Mouse (Mus musculus): ENCODE results near the gene Dst. TPM values are rescaled to one million over a fixed set of nuclear protein-coding genes. Genes with fewer than 3 reads are reported as not detected.

Gene Dst
- polyA plus RNA-seq, 2 experiments, result 4.3 to 5.0 TPM

- ATAC-seq (ENCODE audit: insufficient read depth) (no peak), DNase-seq (ENCODE audit: low read depth in 3 of 3, low spot score in 3 of 3) (no peak)
- H3K9ac ChIP-seq (replicated peaks), result no peak overlapping the region
- no peaks in the 10 kb centered on the region; the same call in 1 of the 2 replicates for H3K36me3 ChIP-seq (replicated peaks; ENCODE audit: control insufficient read depth, insufficient read depth, low read depth)
- H3K9me3 ChIP-seq (ENCODE audit: control insufficient read depth, low read length), result no peaks in the 10 kb centered on the region
- H3K4me2 ChIP-seq (ENCODE audit: low read depth), result no peak overlapping the region
- H3K4me1 ChIP-seq (replicated peaks; ENCODE audit: control insufficient read depth in 2 of 2, insufficient read depth in 2 of 2, low read length in 1 of 2), result no peaks in the 10 kb centered on the region
- no peak overlapping the region for H3K27ac ChIP-seq
- no peaks in the 10 kb centered on the region for H3K27me3 ChIP-seq (ENCODE audit: control insufficient read depth, insufficient read depth, low read length)
- WGBS (ENCODE audit: insufficient replicate concordance), result 66% methylated on average over 19 of the region's 19 CpGs
- H3K4me3 ChIP-seq (ENCODE audit: insufficient read depth in 1 of 2, low read depth in 2 of 2, low read length in 2 of 2), result no peak overlapping the region
- TF ChIP-seq CTCF (IDR thresholded peaks at IDR 0.05; ENCODE audit: low read depth), result no peak
- no peak for TF ChIP-seq EP300 (IDR thresholded peaks at IDR 0.05; ENCODE audit: low read depth)
Observed at GRCm38 (mm10) chr1:34167151-34168057, 259.4 kb downstream of the Dst start.

GRCm38 (mm10) chr1:34169086-34169485, 261.1 kb downstream of the Dst start:
- Histone ChIP-seq H3K27me3 (ENCODE audit: control insufficient read depth, insufficient read depth, low read length) (no peaks in the 10 kb centered on the region), H3K9me3 (ENCODE audit: control insufficient read depth, low read length) (no peaks in the 10 kb centered on the region), H3K4me1 (replicated peaks; ENCODE audit: control insufficient read depth in 2 of 2, insufficient read depth in 2 of 2, low read length in 1 of 2) (no peaks in the 10 kb centered on the region), H3K4me2 (ENCODE audit: low read depth) (no peak overlapping the region), H3K27ac (no peak overlapping the region), H3K36me3 (replicated peaks; ENCODE audit: control insufficient read depth, insufficient read depth, low read depth) (no peaks in the 10 kb centered on the region; the same call in 1 of the 2 replicates), H3K4me3 (ENCODE audit: insufficient read depth in 1 of 2, low read depth in 2 of 2, low read length in 2 of 2) (no peak overlapping the region), H3K9ac (replicated peaks) (no peak overlapping the region)
- TF ChIP-seq EP300 (IDR thresholded peaks at IDR 0.05; ENCODE audit: low read depth) (no peak), CTCF (IDR thresholded peaks at IDR 0.05; ENCODE audit: low read depth) (no peak)
- WGBS (ENCODE audit: insufficient replicate concordance), result 79% methylated on average over 12 of the region's 12 CpGs
- no peak for ATAC-seq (ENCODE audit: insufficient read depth)
- DNase-seq (ENCODE audit: low read depth in 3 of 3, low spot score in 3 of 3), result no peak

DNA sequence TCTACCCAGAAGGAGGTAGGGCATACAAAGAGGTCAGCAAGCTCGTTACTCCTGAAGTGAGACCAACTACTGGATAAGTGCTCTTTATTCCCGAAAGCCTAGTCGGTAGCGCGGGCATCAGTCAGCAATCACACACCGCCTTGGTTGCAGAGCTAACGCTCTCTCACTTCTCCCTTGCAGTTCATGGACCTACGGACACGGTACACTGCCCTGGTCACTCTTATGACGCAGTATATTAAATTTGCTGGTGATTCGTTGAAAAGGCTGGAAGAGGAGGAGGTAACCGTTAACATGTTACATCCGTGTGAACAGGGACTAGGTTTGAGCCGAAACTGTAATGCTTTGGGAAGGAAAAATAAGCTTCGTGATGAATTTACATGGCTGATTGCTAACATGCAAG, 266.5 kb downstream of the Dst start:
- H3K27ac ChIP-seq, result no peak overlapping the region
- H3K4me2 ChIP-seq (ENCODE audit: low read depth), result no peak overlapping the region
- no peaks in the 10 kb centered on the region for H3K27me3 ChIP-seq (ENCODE audit: control insufficient read depth, insufficient read depth, low read length)
- H3K9ac ChIP-seq (replicated peaks), result no peak overlapping the region
- 80% methylated on average over 15 of the region's 15 CpGs for WGBS (ENCODE audit: insufficient replicate concordance)
- H3K4me1 ChIP-seq (replicated peaks; ENCODE audit: control insufficient read depth in 2 of 2, insufficient read depth in 2 of 2, low read length in 1 of 2), result no peaks in the 10 kb centered on the region
- no peaks in the 10 kb centered on the region; the same call in 1 of the 2 replicates for H3K36me3 ChIP-seq (replicated peaks; ENCODE audit: control insufficient read depth, insufficient read depth, low read depth)
- DNase-seq (ENCODE audit: low read depth in 3 of 3, low spot score in 3 of 3) (no peak), ATAC-seq (ENCODE audit: insufficient read depth) (no peak)
- TF ChIP-seq CTCF (IDR thresholded peaks at IDR 0.05; ENCODE audit: low read depth) (no peak), EP300 (IDR thresholded peaks at IDR 0.05; ENCODE audit: low read depth) (no peak)
- H3K4me3 ChIP-seq (ENCODE audit: insufficient read depth in 1 of 2, low read depth in 2 of 2, low read length in 2 of 2), result no peak overlapping the region
- no peaks in the 10 kb centered on the region for H3K9me3 ChIP-seq (ENCODE audit: control insufficient read depth, low read length)

DNA sequence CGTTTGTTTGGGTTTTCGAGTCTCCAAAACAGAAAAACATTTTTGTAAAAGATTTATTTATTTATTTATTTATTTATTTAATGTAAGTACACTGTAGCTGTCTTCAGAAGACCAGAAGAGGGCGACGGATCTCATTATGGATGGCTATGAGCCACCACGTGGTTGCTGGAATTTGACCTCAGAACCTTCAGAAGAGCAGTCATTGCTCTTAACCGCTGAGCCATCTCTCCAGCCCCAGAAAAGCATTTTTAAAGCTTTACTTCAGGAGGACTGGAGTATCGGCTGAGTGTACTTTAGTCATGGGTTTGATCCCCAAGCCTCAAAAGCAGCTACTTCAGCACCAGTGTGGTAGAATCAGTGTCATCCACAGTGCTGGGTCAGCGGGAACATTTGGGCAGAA, 266.9 kb downstream of the Dst start:
- 70% methylated on average over 8 of the region's 8 CpGs for WGBS (ENCODE audit: insufficient replicate concordance)
- DNase-seq (ENCODE audit: low read depth in 3 of 3, low spot score in 3 of 3), result no peak
- Histone ChIP-seq H3K27ac (no peak overlapping the region), H3K27me3 (ENCODE audit: control insufficient read depth, insufficient read depth, low read length) (no peaks in the 10 kb centered on the region), H3K9ac (replicated peaks) (no peak overlapping the region), H3K4me1 (replicated peaks; ENCODE audit: control insufficient read depth in 2 of 2, insufficient read depth in 2 of 2, low read length in 1 of 2) (no peaks in the 10 kb centered on the region), H3K4me2 (ENCODE audit: low read depth) (no peak overlapping the region), H3K4me3 (ENCODE audit: insufficient read depth in 1 of 2, low read depth in 2 of 2, low read length in 2 of 2) (no peak overlapping the region), H3K36me3 (replicated peaks; ENCODE audit: control insufficient read depth, insufficient read depth, low read depth) (no peaks in the 10 kb centered on the region; the same call in 1 of the 2 replicates), H3K9me3 (ENCODE audit: control insufficient read depth, low read length) (no peaks in the 10 kb centered on the region)
- ATAC-seq (ENCODE audit: insufficient read depth), result no peak
- TF ChIP-seq CTCF (IDR thresholded peaks at IDR 0.05; ENCODE audit: low read depth) (no peak), EP300 (IDR thresholded peaks at IDR 0.05; ENCODE audit: low read depth) (no peak)

GRCm38 (mm10) chr1:34178022-34178727, 270.1 kb downstream of the Dst start:
- no peak for DNase-seq (ENCODE audit: low read depth in 3 of 3, low spot score in 3 of 3)

More at GRCm38 (mm10) chr1:34178022-34178727, 270.1 kb downstream of the Dst start:
- TF ChIP-seq EP300 (IDR thresholded peaks at IDR 0.05; ENCODE audit: low read depth), result no peak
- no peak for TF ChIP-seq CTCF (IDR thresholded peaks at IDR 0.05; ENCODE audit: low read depth)
- Histone ChIP-seq H3K36me3 (replicated peaks; ENCODE audit: control insufficient read depth, insufficient read depth, low read depth) (no peaks in the 10 kb centered on the region), H3K27me3 (ENCODE audit: control insufficient read depth, insufficient read depth, low read length) (no peaks in the 10 kb centered on the region), H3K9me3 (ENCODE audit: control insufficient read depth, low read length) (no peaks in the 10 kb centered on the region), H3K27ac (no peak overlapping the region), H3K4me3 (ENCODE audit: insufficient read depth in 1 of 2, low read depth in 2 of 2, low read length in 2 of 2) (no peak overlapping the region), H3K9ac (replicated peaks) (no peak overlapping the region), H3K4me1 (replicated peaks; ENCODE audit: control insufficient read depth in 2 of 2, insufficient read depth in 2 of 2, low read length in 1 of 2) (no peaks in the 10 kb centered on the region), H3K4me2 (ENCODE audit: low read depth) (no peak overlapping the region)
- no peak for ATAC-seq (ENCODE audit: insufficient read depth)
- WGBS (ENCODE audit: insufficient replicate concordance), result 73% methylated on average over 41 of the region's 41 CpGs

All from liver, embryonic 14.5 days (tissue).